In genomic region chr19:10959978-10960346, GRCm38 (mm10) we compare ENCODE assay signal across 16 mouse cellular contexts. TPM values are rescaled to one million over a fixed set of nuclear protein-coding genes. Genes with fewer than 3 reads are reported as not detected.
DNase-seq lines count a peak whose midpoint lies in the region; ATAC-seq and TF ChIP-seq lines count a peak whose summit lies in the region.
"Had no signal": no experiment of that assay in that cellular context is flagged by ENCODE, and none has a peak within 500 bp of the region (broad histone marks: within the 10 kb centered on the region; RNA-seq: fewer than 3 reads in every experiment).

No protein-coding gene starts in this region.

- H3K27ac ChIP-seq in forebrain, postnatal 0 days (ENCODE audit: low read depth, low read length), result no peak overlapping the region
- no peak overlapping the region for H3K27ac ChIP-seq in forebrain, embryonic 10.5 days
- no peak overlapping the region for H3K27ac ChIP-seq in midbrain, embryonic 11.5 days (ENCODE audit: low read depth, low read length)
- H3K27ac ChIP-seq in midbrain, embryonic 10.5 days (replicated peaks), result no peak overlapping the region
- H3K27ac ChIP-seq in limb, embryonic 15.5 days, result no peak overlapping the region
- H3K27ac ChIP-seq: heart, adult 2 months; liver, embryonic 12.5 days; stomach, embryonic 15.5 days had no signal

- H3K36me3 ChIP-seq in forebrain, postnatal 0 days (ENCODE audit: insufficient read depth), result no peaks in the 10 kb centered on the region
- H3K36me3 ChIP-seq in forebrain, embryonic 10.5 days (replicated peaks), result no peaks in the 10 kb centered on the region
- H3K36me3 ChIP-seq in midbrain, embryonic 11.5 days (ENCODE audit: control insufficient read depth, insufficient read depth, low read length), result no peaks in the 10 kb centered on the region
- H3K36me3 ChIP-seq in midbrain, embryonic 10.5 days, result no peaks in the 10 kb centered on the region
- H3K36me3 ChIP-seq in limb, embryonic 15.5 days, result no peaks in the 10 kb centered on the region
- H3K36me3 ChIP-seq: liver, embryonic 12.5 days; stomach, embryonic 15.5 days had no signal

- DNase-seq in forebrain, postnatal 0 days, result no peak
- no peak for DNase-seq in forebrain, embryonic 10.5 days (ENCODE audit: extremely low spot score, low spot score)
- peak; percentile 89 for DNase-seq in midbrain, embryonic 11.5 days (ENCODE audit: low spot score, missing footprints)
- DNase-seq in midbrain, embryonic 10.5 days (ENCODE audit: low spot score), result no peak
- no peak for DNase-seq in layer of hippocampus, adult 18-20 months (ENCODE audit: low spot score in 2 of 2)
- no peak for DNase-seq in urinary bladder, postnatal 36 days (ENCODE audit: low spot score in 2 of 2)
- DNase-seq: adrenal gland, adult 8-10 months; heart, adult 2 months; thymus, postnatal 36 days had no signal

- WGBS in forebrain, postnatal 0 days, result 50% methylated on average over 12 of the region's 12 CpGs
- WGBS in forebrain, embryonic 10.5 days, result 46% methylated on average over 12 of the region's 12 CpGs
- WGBS in midbrain, embryonic 11.5 days, result 48% methylated on average over 12 of the region's 12 CpGs
- 52% methylated on average over 12 of the region's 12 CpGs for WGBS in midbrain, embryonic 10.5 days
- WGBS in limb, embryonic 15.5 days, result 39% methylated on average over 12 of the region's 12 CpGs

- H3K4me1 ChIP-seq in forebrain, postnatal 0 days (ENCODE audit: insufficient read depth), result no peaks in the 10 kb centered on the region
- peaks cover 7% of the 10 kb centered on the region for H3K4me1 ChIP-seq in forebrain, embryonic 10.5 days
- no peaks in the 10 kb centered on the region; the same call in 1 of the 2 replicates for H3K4me1 ChIP-seq in midbrain, embryonic 11.5 days (ENCODE audit: control insufficient read depth, insufficient read depth, low read length)
- H3K4me1 ChIP-seq in midbrain, embryonic 10.5 days, result peaks cover 5% of the 10 kb centered on the region
- H3K4me1 ChIP-seq in limb, embryonic 15.5 days, result peaks cover 6% of the 10 kb centered on the region; the same call in 1 of the 2 replicates
- H3K4me1 ChIP-seq: liver, embryonic 12.5 days; stomach, embryonic 15.5 days had no signal

- H3K9me3 ChIP-seq in forebrain, postnatal 0 days (ENCODE audit: low read length), result no peaks in the 10 kb centered on the region
- H3K9me3 ChIP-seq in forebrain, embryonic 10.5 days, result no peaks in the 10 kb centered on the region
- H3K9me3 ChIP-seq in midbrain, embryonic 11.5 days (ENCODE audit: control insufficient read depth, low read length), result no peaks in the 10 kb centered on the region
- no peaks in the 10 kb centered on the region for H3K9me3 ChIP-seq in midbrain, embryonic 10.5 days (replicated peaks)
- H3K9me3 ChIP-seq in limb, embryonic 15.5 days, result no peaks in the 10 kb centered on the region
- H3K9me3 ChIP-seq: liver, embryonic 12.5 days; stomach, embryonic 15.5 days had no signal

- no peaks in the 10 kb centered on the region for H3K27me3 ChIP-seq in forebrain, postnatal 0 days (ENCODE audit: insufficient read depth, low read length)
- H3K27me3 ChIP-seq in forebrain, embryonic 10.5 days (ENCODE audit: poor library complexity, severe bottlenecking), result no peaks in the 10 kb centered on the region
- H3K27me3 ChIP-seq in midbrain, embryonic 11.5 days (ENCODE audit: control insufficient read depth, insufficient read depth, low read length), result no peaks in the 10 kb centered on the region
- H3K27me3 ChIP-seq in midbrain, embryonic 10.5 days (ENCODE audit: low read depth, poor library complexity, severe bottlenecking), result no peaks in the 10 kb centered on the region
- peaks cover 12% of the 10 kb centered on the region for H3K27me3 ChIP-seq in limb, embryonic 15.5 days

- ATAC-seq in forebrain, postnatal 0 days, result no peak; the same call in 1 of the 2 replicates
- ATAC-seq in midbrain, embryonic 11.5 days (ENCODE audit: low FRiP score), result no peak
- ATAC-seq in limb, embryonic 15.5 days (ENCODE audit: insufficient number of reproducible peaks, low FRiP score, low TSS enrichment, low read depth), result no peak
- ATAC-seq in cerebellum, adult (ENCODE audit: insufficient number of reproducible peaks, low FRiP score, low TSS enrichment), result no peak
- ATAC-seq: liver, embryonic 12.5 days had no signal

- no peak overlapping the region for H3K4me3 ChIP-seq in forebrain, postnatal 0 days (ENCODE audit: low read depth, low read length)
- no peak overlapping the region for H3K4me3 ChIP-seq in forebrain, embryonic 10.5 days
- H3K4me3 ChIP-seq in midbrain, embryonic 11.5 days (ENCODE audit: low read depth, low read length), result no peak overlapping the region
- no peak overlapping the region for H3K4me3 ChIP-seq in midbrain, embryonic 10.5 days
- no peak overlapping the region for H3K4me3 ChIP-seq in limb, embryonic 15.5 days
- H3K4me3 ChIP-seq: gastrocnemius, adult 2 months; heart, adult 2 months; liver, embryonic 12.5 days; stomach, embryonic 15.5 days had no signal

- no peak overlapping the region for H3K4me2 ChIP-seq in forebrain, postnatal 0 days (ENCODE audit: low read depth)
- no peak overlapping the region for H3K4me2 ChIP-seq in midbrain, embryonic 11.5 days
- 0 out of 2 replicates have a peak overlapping the region, but pooled peaks have one; percentile 17 for H3K4me2 ChIP-seq in limb, embryonic 15.5 days
- H3K4me2 ChIP-seq: liver, embryonic 12.5 days; stomach, embryonic 15.5 days had no signal

- peak overlapping the region; percentile 10; the same call in 1 of the 2 replicates for H3K9ac ChIP-seq in forebrain, postnatal 0 days
- no peak overlapping the region for H3K9ac ChIP-seq in midbrain, embryonic 11.5 days (ENCODE audit: low read length)
- H3K9ac ChIP-seq in limb, embryonic 15.5 days, result no peak overlapping the region
- H3K9ac ChIP-seq: liver, embryonic 12.5 days; stomach, embryonic 15.5 days had no signal

- no peak for TF ChIP-seq CTCF in forebrain, postnatal 0 days (IDR thresholded peaks at IDR 0.05; ENCODE audit: low read depth)

RNA-seq across cellular contexts. Expression of gene Ccdc86, which starts 10.9 kb away (rescaled TPM):
- total RNA-seq in forebrain, postnatal 0 days (2014; rRNA removed), result 6.2 and 6.8 TPM in 2 replicates
- 12.7 and 16.6 TPM in 2 replicates for polyA plus RNA-seq in forebrain, postnatal 0 days (2015; fragmentation: Nextera tagmentation; extraction: Ambion mirVana)
- 45.0 and 46.0 TPM in 2 replicates for polyA plus RNA-seq in forebrain, embryonic 10.5 days (2016; fragmentation: Nextera tagmentation; extraction: Ambion mirVana)
- polyA plus RNA-seq in midbrain, embryonic 11.5 days (2014; fragmentation: Nextera tagmentation; extraction: Ambion mirVana), result 20.0 and 22.5 TPM in 2 replicates
- 31.1 and 39.2 TPM in 2 replicates for polyA plus RNA-seq in midbrain, embryonic 10.5 days (2016; fragmentation: Nextera tagmentation; extraction: Ambion mirVana)
- 25.4 and 28.7 TPM in 2 replicates for polyA plus RNA-seq in limb, embryonic 15.5 days (2015; fragmentation: Nextera tagmentation; extraction: Ambion mirVana)
- 1 to 10 TPM; 8.2 to 8.5 TPM for total RNA-seq in layer of hippocampus, adult 18-20 months (2021)

RNA-seq across cellular contexts. Expression of gene Ms4a10, which starts 14.5 kb away (rescaled TPM):
- not detected in 2 replicates for total RNA-seq in forebrain, postnatal 0 days (2014; rRNA removed)
- not detected in 2 replicates for polyA plus RNA-seq in forebrain, postnatal 0 days (2015; fragmentation: Nextera tagmentation; extraction: Ambion mirVana)
- polyA plus RNA-seq in forebrain, embryonic 10.5 days (2016; fragmentation: Nextera tagmentation; extraction: Ambion mirVana), result not detected in 2 replicates
- polyA plus RNA-seq in midbrain, embryonic 11.5 days (2014; fragmentation: Nextera tagmentation; extraction: Ambion mirVana), result not detected in 2 replicates
- polyA plus RNA-seq in midbrain, embryonic 10.5 days (2016; fragmentation: Nextera tagmentation; extraction: Ambion mirVana), result not detected in 2 replicates
- polyA plus RNA-seq in limb, embryonic 15.5 days (2015; fragmentation: Nextera tagmentation; extraction: Ambion mirVana), result 0.35 and 0.73 TPM in 2 replicates
- not detected for total RNA-seq in layer of hippocampus, adult 18-20 months (2021)
- total RNA-seq: gastrocnemius, adult 2 months; heart, adult 2 months; heart, postnatal 25 days had no signal
- polyA plus RNA-seq: forebrain, embryonic 11.5 days; heart, adult 2 months; liver, embryonic 12.5 days had no signal

RNA-seq across cellular contexts. Expression of gene Ptgdr2, which starts 23.0 kb away (rescaled TPM):
- 0.57 and 0.77 TPM in 2 replicates for total RNA-seq in forebrain, postnatal 0 days (2014; rRNA removed)
- polyA plus RNA-seq in forebrain, postnatal 0 days (2015; fragmentation: Nextera tagmentation; extraction: Ambion mirVana), result 0.05 and 0.10 TPM in 2 replicates
- 0.06 and 0.09 TPM in 2 replicates for polyA plus RNA-seq in forebrain, embryonic 10.5 days (2016; fragmentation: Nextera tagmentation; extraction: Ambion mirVana)
- 0.05 and 0.12 TPM in 2 replicates for polyA plus RNA-seq in midbrain, embryonic 11.5 days (2014; fragmentation: Nextera tagmentation; extraction: Ambion mirVana)
- polyA plus RNA-seq in midbrain, embryonic 10.5 days (2016; fragmentation: Nextera tagmentation; extraction: Ambion mirVana), result 0.04 and 0.09 TPM in 2 replicates
- polyA plus RNA-seq in limb, embryonic 15.5 days (2015; fragmentation: Nextera tagmentation; extraction: Ambion mirVana), result 0.09 TPM in 1 of 2 replicates, not detected in the other
- under 1 TPM; 0.12 to 0.23 TPM for total RNA-seq in layer of hippocampus, adult 18-20 months (2021)
- total RNA-seq: gastrocnemius, adult 2 months; heart, adult 2 months had no signal

RNA-seq across cellular contexts. Expression of gene Ms4a15, which starts 33.1 kb away (rescaled TPM):
- total RNA-seq in forebrain, postnatal 0 days (2014; rRNA removed), result 2.1 and 3.2 TPM in 2 replicates
- 3.0 and 4.8 TPM in 2 replicates for polyA plus RNA-seq in forebrain, postnatal 0 days (2015; fragmentation: Nextera tagmentation; extraction: Ambion mirVana)
- polyA plus RNA-seq in forebrain, embryonic 10.5 days (2016; fragmentation: Nextera tagmentation; extraction: Ambion mirVana), result 0.11 TPM in 1 of 2 replicates, not detected in the other
- not detected in 2 replicates for polyA plus RNA-seq in midbrain, embryonic 11.5 days (2014; fragmentation: Nextera tagmentation; extraction: Ambion mirVana)
- not detected in 2 replicates for polyA plus RNA-seq in midbrain, embryonic 10.5 days (2016; fragmentation: Nextera tagmentation; extraction: Ambion mirVana)
- polyA plus RNA-seq in limb, embryonic 15.5 days (2015; fragmentation: Nextera tagmentation; extraction: Ambion mirVana), result not detected in 2 replicates
- total RNA-seq in layer of hippocampus, adult 18-20 months (2021), result not detected
- total RNA-seq: adrenal gland, adult 8-10 months; gastrocnemius, adult 2 months; heart, adult 2 months; heart, postnatal 25 days had no signal
- polyA plus RNA-seq: forebrain, embryonic 11.5 days; heart, adult 2 months; liver, embryonic 12.5 days had no signal

RNA-seq across cellular contexts. Expression of gene Zp1, which starts 39.5 kb away (rescaled TPM):
- total RNA-seq in forebrain, postnatal 0 days (2014; rRNA removed), result 0.10 and 0.23 TPM in 2 replicates
- polyA plus RNA-seq in forebrain, postnatal 0 days (2015; fragmentation: Nextera tagmentation; extraction: Ambion mirVana), result 0.59 and 0.68 TPM in 2 replicates
- polyA plus RNA-seq in forebrain, embryonic 10.5 days (2016; fragmentation: Nextera tagmentation; extraction: Ambion mirVana), result not detected in 2 replicates
- 0.22 TPM in 1 of 2 replicates, not detected in the other for polyA plus RNA-seq in midbrain, embryonic 11.5 days (2014; fragmentation: Nextera tagmentation; extraction: Ambion mirVana)
- not detected in 2 replicates for polyA plus RNA-seq in midbrain, embryonic 10.5 days (2016; fragmentation: Nextera tagmentation; extraction: Ambion mirVana)
- not detected in 2 replicates for polyA plus RNA-seq in limb, embryonic 15.5 days (2015; fragmentation: Nextera tagmentation; extraction: Ambion mirVana)
- not detected for total RNA-seq in layer of hippocampus, adult 18-20 months (2021)
- total RNA-seq: adrenal gland, adult 8-10 months; gastrocnemius, adult 2 months; heart, adult 2 months; heart, postnatal 25 days had no signal
- polyA plus RNA-seq: forebrain, embryonic 11.5 days; heart, adult 2 months; liver, embryonic 12.5 days; stomach, embryonic 15.5 days had no signal
